Mouse (Mus musculus) cerebellum, adult 2 months (tissue): ENCODE measurements around the gene Pif1.

Experiments
- CTCF ChIP-seq: fragments of 200-500 bp; IDR thresholded peaks from 2 replicates; pipeline ENCODE4 v1.5.1; 2011; ENCODE audit warnings: low read depth, mild to moderate bottlenecking, control low read depth, low read length, moderate library complexity, borderline replicate concordance; ENCODE audit not compliant: insufficient read depth
- POLR2A ChIP-seq: fragments of 200-500 bp; IDR thresholded peaks from 2 replicates; pipeline ENCODE4 v1.6.1; 2011; ENCODE audit warnings: low read length, control low read depth, borderline replicate concordance; ENCODE audit not compliant: insufficient read depth

DNA sequence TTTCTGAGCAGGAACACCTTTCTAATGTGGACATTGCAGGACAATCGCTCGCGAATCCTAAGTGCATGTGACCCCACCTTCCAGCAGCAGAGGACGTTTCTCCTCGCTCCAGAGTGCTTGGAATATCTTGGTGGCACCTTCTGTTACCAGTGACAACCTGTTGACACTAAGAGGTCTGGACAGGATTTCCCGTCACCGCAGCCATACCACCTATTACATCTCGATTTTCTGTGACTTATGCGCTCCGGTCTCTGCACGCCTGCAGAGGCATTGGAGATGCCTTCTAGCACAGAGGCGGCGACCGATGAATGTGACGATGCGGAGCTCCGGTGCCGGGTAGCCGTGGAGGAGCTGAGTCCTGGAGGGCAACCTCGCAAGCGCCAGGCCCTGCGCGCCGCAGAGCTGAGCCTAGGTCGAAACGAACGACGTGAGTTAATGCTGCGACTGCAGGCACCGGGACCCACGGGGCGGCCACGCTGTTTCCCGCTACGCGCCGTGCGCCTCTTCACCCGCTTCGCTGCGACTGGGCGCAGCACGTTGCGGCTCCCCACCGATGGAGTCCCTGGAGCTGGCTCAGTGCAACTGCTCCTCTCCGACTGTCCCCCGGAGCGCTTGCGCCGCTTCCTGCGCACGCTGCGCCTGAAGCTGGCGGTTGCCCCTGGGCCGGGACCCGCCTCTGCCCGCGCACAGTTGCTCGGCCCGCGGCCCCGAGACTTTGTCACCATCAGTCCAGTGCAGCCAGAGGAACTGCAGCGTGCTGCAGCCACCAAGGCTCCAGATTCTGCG lies 806 bp downstream of the Pif1 start:
- TF ChIP-seq CTCF (no peak), POLR2A (no peak)
